Mouse (Mus musculus) right cerebral cortex, adult 18-20 months (tissue): ENCODE measurements around the gene H2-D1.
"Not testable (repeated sequence)": the region's sequence is repeated elsewhere in the genome, so short reads cannot be mapped to it uniquely, and the experiment has no call there.

Experiments
- DNase-seq: peaks from one replicate; pipeline ENCODE4 v3.0.0; 2022; ENCODE audit warnings: mixed read lengths

The H2-D1 gene

GRCm38 (mm10) chr17:35304921-35305320 is 42.4 kb downstream of the H2-D1 start:
- not testable (repeated sequence) for DNase-seq
